Mouse (Mus musculus): ENCODE data around the gene Slc12a6.

Slc12a6 gene

DNA sequence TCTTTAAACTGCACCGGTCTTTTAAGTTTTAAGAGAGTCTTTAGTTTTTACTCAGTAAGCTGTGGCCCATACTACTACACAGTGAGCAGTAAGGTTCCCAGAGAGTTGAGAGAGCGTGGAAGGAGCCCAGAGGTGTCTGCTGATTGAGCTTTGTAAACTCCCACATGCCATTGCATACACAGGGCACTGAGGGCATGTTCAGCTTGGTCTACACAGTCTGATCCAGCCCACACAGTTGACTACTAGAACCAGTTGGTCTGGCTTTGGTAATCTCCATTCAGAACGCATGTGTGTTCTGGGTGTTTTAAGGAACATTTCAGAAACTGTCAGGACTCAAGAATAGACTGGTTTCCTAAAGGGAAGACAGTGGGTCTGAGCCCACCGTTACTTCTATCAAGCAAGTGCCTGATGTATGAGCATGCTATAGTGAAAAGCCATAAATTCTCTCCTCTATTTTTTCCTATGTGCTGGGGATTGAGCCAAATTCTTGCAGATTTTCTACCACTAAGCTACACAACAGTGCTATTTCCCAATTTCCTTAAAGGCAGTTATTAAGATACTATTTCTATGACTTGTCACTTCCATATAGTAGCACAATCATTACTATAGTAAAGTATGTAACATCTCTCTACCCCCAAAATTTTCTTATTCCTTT is 125.8 kb downstream of the Slc12a6 start:
- DNase-seq (ENCODE audit: low read depth, low spot score) = no peak

DNA sequence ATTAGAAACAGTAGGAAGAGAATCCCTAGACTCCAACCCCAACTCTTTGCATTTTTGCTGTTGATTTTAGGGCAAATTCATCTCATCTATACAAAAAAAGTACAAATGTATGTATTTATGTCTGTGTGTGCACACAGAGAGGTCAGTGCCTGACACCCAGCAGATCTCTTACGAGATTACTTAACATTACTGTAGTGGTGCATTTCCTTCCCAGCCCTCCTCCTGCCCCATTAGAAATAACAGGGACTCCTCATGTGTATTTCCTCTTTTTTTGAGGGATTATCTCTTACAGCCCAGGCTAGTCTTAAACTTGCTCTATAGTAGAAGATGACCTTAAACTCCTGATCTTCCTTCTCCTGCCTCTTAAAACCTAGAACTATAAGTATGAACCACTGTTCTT is 127.1 kb downstream of the Slc12a6 start:
- DNase-seq (ENCODE audit: low read depth, low spot score) = no peak

DNA sequence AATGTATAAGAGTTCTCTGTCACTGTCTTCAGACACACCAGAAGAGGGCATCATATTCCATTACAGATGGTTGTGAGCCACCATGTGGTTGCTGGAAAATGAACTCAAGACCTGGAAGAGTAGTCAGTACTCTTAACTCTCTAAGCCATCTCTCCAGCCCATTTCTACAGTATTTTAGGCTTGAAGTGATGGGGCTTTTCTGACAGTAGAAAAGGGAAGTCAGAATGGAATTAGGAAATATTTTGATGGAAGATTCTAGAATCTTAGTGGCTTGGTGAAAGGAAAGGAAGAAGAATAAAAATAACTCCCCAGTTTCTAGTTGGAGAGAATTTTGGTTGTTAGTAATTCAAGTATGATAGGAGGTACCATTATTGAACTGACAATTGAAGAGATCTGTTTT is 128.3 kb downstream of the Slc12a6 start:
- no peak for DNase-seq (ENCODE audit: low read depth, low spot score)

DNA sequence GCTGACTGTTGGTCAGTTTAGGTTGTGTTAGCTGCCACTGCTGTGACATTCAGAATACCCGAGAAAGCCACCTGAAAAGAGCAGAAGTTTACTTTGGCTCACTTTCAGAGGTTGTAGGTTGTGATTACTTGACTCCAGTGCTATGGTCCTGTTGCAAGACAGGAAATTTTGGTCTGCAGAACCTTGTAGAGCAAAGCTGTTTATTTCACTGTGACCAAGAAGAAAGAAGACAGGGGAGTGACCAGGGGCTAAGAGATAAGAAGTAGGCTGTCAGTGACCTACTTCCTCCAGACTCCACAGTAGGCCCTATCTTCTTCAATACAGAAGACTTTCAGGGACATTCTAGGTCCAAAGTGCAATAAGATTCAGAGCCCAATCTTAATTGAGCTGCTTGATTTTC is 131.0 kb downstream of the Slc12a6 start:
- DNase-seq (ENCODE audit: low read depth, low spot score) = no peak

DNA sequence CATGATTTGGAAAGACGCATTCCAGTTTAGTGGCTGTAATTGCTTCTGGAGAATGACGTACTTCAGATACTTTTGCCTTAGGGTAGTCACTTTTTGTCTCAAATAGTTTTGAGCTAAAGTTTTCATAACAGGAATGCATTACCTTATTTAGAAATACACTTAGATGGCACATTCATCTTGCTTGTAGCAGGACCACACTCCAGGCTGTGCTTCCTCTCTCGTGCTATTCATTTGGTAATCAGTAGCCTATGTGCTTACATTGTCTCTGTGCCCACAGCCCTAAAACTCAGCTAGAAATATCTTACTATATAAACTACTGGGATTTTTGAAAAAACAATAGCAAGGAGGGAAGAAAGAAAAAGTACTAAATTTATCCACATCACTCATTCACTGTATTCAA is 141.4 kb downstream of the Slc12a6 start:
- no peak for DNase-seq (ENCODE audit: low read depth, low spot score)

Measured in retina, adult 2 months (tissue).